Mouse (Mus musculus): ENCODE data around the gene Nol3.
A peak's percentile ranks its signal among the peaks of the same experiment; 100 is the strongest.
"Not testable (repeated sequence)": the region's sequence is repeated elsewhere in the genome, so short reads cannot be mapped to it uniquely, and the experiment has no call there.

The Nol3 gene

GRCm38 (mm10) chr8:105275840-105276239 lies at the start of gene Nol3:
Gene Nol3 (plus strand): TSS chr8:105276140.
- no peak for DNase-seq

GRCm38 (mm10) chr8:105231503-105232320 lies 44.2 kb upstream of the Nol3 start:
- DNase-seq, result no peak

- DNase-seq, result not testable (repeated sequence)
Measured at GRCm38 (mm10) chr8:105232321-105232693, 43.6 kb upstream of the Nol3 start.

GRCm38 (mm10) chr8:105233126-105233935 lies 42.6 kb upstream of the Nol3 start:
- no peak for DNase-seq

DNA sequence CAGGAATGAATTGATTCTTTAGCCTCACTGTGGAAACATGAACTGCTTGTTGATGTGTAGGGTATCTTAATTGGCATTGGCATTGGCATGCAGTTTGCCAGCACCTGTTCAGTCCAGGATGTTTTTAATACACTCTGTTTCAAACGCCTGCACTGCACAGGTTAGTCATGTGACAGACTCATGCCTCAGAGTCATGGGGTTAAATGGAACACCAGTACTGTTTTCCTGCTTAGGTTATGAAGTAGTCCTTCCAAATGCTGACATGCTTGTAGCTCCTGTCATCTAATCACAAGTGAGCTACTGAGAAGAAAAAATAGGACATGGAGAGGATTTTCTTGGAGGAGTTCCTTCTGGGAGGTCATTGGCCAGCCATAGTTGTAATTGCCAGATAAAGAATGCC lies 40.7 kb upstream of the Nol3 start:
- no peak for DNase-seq

DNA sequence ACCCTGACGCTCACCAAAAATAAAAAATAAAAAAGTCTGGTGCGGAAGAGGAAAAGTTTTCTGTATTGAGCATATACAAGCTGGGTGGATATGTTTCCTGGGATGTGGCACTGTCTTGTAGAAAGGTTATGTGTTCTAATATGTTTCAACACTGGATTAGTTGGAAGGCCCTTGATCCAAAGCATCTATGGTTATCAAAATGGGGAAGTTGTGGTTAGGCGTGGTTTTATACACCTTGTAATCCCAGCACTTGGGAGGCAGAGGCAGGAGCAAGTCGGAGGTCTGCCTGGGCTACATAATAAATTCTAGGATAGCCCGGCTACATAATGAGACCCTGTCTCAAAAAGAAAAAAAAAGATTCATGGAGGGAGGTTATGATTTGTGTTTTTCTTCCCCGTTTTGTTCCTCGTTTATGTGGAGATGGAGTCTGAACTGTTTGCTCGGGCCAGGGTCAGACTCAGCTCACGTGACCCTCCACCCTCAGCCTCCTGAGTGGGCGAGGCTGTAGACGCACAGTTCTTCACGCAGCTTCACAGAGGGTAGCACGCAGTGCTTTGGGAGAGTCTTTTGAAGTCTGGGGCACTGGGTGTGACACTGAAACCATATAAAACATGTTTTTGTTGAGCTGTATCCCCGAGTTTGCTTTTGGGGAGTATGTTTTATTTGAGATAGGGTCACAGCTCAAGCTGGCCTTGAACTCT lies 38.3 kb upstream of the Nol3 start:
- no peak for DNase-seq

- DNase-seq, result no peak
Measured at GRCm38 (mm10) chr8:105241016-105241415, 34.9 kb upstream of the Nol3 start.

DNA sequence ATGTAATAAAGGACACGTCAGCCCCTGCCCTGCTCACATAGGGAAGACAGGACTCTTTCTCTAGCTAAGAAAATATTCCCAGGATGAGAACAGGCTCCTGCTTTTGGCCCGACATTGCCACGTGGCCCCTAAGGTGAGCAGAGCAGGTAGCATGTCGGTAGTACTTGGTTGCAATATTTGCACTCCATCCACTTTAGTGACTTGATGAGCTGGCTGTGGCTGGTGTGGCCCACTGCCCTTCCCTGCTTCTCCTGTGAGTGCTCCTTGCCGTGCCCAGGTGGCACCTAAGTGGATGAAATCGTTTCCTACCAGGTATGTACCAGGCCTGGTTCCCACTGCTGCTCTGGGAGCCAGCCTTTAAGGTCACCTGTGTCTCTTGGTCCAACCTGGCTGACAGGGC lies 24.0 kb upstream of the Nol3 start:
- DNase-seq, result no peak

- DNase-seq, result no peak
Measured at GRCm38 (mm10) chr8:105252680-105253537, 23.0 kb upstream of the Nol3 start.

DNA sequence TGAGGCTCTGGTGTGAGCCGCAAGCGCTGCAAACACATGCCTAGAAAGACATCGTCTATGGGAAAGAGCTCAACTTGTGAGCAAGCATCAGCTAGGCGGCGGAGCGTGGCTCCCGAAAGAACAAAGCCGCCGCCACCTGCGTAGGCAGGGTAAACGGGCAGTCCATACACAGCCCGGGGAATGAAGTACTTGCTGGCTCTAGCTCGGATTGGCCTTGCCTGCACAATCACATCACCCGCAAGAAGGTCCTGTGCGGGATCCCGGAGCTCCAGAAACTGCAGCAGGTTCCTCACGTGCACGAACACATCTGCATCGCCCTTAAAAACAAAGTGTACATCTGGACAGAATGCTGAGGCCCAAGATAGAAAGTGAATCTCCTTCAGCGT lies 22.2 kb upstream of the Nol3 start:
- no peak for DNase-seq

- DNase-seq, result peak; percentile 95
Measured at GRCm38 (mm10) chr8:105254152-105254965, 21.6 kb upstream of the Nol3 start.

DNA sequence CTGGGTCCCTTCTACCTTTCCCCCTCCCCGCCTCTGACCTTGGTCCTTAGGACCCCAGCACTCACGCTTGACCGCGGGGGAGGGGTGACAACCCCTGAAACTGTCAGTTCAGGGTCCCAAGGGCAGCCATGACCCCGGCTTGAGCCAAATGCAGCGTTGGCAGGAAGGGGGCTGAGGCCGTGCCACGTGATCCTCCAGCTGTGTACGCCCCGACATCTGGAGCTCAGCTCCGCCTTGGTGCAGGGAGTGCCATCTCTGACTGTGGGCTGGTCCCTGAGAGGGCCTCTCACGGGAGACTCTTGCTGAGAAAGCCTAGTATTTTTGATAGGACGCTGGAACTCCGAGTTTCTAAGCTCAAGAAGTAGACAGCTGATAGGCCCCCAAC lies 21.0 kb upstream of the Nol3 start, which contains the start of gene B3gnt9:
B3gnt9 (minus strand) TSS at position 188 of the 385 bp plus-strand sequence.
- peak; percentile 90 for DNase-seq

- no peak for DNase-seq
Measured at GRCm38 (mm10) chr8:105257318-105258114, 18.4 kb upstream of the Nol3 start.

DNA sequence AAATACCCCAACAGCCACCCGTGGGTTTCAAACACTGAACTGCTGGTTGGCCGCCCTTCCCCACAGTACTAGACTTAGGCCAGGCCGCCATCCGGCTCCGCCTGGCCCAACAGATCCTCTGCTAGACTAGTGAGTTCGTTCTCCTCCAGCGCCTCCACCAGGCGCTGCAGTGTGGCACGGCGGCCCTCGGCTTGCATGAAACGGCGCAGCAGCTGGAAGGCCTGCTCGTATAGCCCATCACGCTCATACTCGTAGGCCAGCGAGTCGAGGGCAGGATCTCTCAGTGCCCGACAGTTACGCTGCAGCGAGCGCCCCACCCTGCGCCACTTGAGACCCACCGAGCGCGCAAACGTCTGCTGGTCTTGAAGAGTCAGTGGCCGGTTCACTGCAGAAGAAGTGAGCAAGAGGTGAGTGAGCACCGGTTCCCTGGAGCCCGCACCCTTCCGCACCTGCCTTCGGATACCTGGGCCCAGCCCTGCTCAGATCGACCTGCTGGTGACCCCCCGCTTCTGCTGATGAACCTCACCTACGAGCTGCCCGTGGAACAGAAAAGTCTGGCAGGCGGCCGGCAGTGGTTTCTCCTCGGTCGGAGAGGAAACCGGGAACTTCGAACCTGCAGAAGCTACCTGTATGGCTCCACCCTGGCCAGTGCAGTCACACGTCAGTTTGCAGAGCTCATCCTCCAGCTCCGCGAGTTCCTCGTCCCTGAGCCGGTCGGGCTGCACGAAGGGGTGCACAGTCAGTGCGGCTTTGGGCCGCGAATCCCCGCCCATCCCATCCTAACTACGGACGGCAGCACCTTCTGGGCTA lies 16.8 kb upstream of the Nol3 start:
- peak; percentile 45 for DNase-seq

DNA sequence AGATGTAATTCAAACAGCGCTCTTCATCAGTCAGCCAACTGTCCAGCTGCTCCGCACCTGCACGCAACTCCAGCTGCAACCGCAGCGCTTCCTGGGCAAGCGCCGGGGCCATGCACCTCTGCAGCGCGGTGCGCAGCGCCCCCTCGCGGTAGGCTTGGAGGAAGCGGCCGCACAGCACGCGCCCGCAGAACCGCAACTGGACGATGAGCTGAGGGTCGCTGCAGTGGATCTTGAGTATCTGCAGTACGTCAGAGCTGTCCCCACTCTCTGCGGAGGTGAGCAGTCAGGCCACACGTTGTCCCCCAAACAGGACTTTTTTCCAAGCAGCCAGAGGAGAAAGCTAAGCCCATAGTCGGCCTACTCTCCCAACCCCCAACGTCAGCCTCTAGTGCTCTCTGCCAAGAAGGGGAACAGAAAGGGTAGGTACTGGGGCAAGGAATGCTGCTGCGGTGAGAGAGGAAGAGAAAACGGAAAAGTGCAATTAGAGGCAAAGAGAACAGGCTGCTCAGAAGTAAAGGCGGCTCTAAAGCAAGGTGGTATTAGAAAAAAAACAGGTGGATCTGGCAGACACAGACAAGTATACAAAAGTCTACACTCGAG lies 16.1 kb upstream of the Nol3 start:
- DNase-seq, result peak; percentile 83

- DNase-seq, result peak; percentile 69
Measured at GRCm38 (mm10) chr8:105260371-105261099, 15.4 kb upstream of the Nol3 start.

DNA sequence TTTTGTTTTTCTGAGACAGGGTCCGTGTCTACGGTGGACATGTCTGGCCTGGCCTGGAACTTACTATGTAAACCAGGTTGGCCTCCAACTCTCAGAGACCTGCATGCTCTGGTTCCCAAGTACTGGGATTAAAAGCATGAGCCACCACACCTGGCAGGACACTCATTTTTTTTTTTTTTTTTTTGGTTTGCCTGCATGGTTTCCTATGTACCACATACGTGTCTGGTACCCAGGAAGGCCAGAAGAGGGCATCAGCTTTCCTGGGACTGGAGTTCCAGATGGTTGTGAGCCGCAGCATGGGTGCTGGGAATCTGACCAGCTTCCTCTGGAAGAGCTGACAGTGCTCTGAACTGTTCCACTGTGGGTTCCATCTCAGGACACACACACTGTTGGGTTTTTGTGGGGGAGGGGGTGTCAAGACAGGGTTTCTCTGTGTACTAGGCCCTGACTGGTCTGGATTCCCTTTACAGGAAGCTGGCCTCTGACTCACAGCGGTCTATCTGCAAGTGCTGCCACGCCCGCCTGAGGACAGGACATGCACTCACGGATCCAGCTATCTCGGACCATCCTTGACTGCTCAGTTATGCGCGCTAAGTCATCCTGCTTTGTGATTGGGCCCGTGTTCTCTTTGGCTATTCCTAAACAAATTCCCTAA lies 14.5 kb upstream of the Nol3 start:
- no peak for DNase-seq

All from lung, postnatal 10 days (tissue).